Mouse (Mus musculus) 3134 (cell line): Measurements from ENCODE around the gene Pum2.

Experiments
- DNase-seq: peaks from one replicate; pipeline ENCODE4 v3.0.0-alpha.2; 2011; ENCODE audit warnings: low spot score; ENCODE audit not compliant: insufficient read length; ENCODE audit errors: extremely low read depth

Pum2 gene

DNA sequence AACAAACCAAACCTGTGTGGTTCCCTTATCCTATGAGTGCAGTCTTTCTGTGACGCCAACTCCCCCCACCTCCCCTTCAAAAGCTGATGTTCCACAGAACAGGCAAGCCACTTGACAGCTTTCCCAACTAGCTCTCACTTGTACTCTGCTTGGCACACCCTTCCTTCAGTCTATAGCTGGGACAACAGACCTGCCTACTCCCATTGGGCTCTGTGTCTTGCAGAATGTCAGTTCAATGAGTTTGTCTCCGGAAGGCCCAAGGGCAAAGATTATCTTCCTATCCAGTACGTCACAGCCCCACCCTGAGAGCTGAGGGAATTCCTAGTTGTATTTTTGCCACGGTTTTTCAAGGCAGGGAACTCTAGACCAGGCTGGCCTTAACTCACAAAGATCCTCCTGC is 85.2 kb downstream of the Pum2 start:
- no peak for DNase-seq

DNA sequence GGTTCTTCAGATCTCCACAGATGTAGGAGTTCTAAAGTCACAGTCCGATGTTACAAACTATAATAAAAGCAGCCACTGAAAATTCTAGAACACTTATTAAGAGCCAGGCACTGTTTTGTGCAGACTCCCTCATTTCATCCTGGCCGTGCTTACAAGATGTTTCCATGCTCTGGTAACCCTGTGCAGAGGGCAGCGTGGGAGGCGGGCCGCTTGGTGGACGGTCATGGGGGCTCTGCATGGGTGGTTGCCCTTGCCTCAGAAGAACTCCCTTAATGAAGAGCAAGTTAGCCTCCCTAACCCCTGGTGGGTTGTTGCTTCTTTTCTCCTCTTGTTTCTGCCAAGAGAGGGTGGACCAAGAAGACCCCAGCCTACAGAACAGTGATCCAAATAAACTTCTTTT is 85.8 kb downstream of the Pum2 start:
- no peak for DNase-seq

DNA sequence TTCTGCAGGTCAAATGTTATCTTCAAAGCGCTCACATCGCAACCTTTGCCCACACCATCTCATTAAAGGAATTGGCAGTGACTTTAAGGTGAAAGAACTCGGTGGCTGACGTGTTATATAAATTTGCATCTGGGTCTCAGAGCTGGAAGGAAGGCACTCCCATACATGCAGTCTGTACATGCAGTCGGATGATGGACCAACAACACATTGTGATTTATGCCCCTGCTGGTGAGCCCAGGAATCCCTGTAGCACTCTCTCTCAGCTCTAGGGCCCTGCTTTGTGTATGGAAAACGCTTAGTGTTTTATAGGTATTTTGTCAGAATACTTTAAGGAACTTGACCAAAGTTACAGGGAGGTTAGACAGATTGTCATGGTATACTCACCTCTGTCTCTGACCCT is 86.6 kb downstream of the Pum2 start:
- no peak for DNase-seq

GRCm38 (mm10) chr12:8761058-8761457 is 87.1 kb downstream of the Pum2 start:
- no peak for DNase-seq

DNA sequence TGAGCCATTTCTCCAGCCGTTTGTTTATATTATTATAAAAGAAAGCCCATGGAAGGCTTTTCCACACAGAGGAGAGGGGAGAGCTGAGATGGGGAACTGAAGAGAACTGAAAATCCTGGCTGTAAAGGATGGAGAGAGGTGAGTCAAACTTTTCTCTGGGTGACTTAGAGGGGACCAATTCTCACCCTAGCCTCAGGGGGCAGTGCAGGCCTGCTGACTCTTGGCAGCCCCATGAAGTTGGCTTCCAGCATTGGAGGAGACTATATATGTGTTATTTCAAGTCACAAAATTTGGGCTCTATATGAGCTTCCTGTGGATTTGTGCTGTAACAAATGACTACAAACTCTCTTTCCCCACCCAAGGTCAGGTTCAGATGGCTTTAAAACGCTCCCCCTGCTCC is 88.7 kb downstream of the Pum2 start:
- DNase-seq = no peak

DNA sequence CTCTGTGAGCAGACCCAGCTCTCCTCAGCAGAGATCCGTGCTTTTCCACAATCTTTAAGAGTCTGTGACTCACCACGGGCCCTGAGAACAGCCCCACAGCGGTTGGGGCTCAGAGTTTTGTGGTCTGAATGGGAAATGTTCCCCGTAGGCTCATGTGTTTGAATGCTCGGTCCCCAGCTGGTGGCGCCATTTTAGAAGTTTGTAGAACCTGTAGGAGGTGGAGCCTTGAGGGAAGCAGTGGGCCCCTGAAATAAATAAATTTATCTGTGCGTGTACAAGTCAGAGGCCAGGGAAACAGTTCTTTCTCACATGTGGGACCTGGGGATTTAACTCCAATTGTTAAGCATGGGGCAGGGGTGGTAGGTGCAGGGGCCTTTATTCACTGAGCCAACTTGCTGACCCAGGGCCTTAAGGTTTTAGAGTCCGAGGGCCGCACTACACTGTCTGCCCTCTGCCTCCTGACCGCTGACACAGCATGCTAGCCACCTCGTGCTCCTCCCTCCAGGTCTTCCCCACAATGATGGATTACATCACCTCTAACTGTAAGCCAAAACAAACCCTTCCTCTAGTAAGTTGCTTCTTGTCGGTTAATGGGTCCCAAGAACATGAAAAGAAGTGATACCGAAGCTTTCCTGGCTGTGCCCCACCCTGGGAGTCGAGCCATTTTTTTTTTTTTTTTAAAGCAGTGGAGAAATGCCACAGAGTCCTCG is 90.4 kb downstream of the Pum2 start:
- no peak for DNase-seq

DNA sequence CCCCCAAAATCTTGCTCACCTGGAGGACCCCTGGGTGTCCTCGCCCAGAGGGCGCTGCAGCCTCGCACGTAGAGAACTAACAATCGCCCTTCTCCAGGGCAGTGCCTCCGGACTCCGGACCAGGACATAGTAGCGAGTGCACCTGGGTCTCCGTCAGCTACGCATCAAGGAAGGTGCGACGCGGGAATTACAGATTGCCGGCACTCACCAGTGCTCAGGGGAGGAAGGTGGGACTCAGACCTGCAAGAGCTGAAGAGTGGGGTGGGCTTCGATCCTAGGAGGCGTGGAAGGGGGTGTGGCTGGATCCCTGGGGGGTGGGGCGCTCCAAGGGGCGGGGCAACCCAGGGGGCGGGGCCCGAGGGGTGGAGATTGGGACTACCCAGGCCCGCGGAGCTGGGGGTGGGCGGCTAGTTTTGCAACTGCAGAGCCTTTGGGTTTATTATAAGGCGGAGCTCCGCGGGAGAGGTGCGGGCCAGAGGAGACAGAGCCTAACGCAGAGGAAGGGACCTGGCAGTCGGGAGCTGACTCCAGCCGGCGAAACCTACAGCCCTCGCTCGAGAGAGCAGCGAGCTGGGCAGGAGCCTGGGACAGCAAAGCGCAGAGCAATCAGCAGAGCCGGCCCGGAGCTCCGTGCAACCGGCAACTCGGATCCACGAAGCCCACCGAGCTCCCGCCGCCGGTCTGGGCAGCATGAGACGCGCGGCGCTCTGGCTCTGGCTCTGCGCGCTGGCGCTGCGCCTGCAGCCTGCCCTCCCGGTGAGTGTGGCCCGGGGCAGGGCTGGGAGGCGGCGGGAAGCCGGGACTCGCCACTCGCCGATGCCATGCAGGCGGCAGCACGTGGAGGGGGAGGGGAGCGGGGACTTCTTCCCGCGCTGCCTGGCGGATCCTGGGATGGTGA is 97.3 kb downstream of the Pum2 start, which contains the start of gene Sdc1:
Gene Sdc1, plus strand, starts transcription at position 378 of the 898 bp plus-strand sequence.
- peak; percentile 82 for DNase-seq

- DNase-seq = peak; percentile 68
Observed at GRCm38 (mm10) chr12:8771844-8772380, 98.0 kb downstream of the Pum2 start.

DNA sequence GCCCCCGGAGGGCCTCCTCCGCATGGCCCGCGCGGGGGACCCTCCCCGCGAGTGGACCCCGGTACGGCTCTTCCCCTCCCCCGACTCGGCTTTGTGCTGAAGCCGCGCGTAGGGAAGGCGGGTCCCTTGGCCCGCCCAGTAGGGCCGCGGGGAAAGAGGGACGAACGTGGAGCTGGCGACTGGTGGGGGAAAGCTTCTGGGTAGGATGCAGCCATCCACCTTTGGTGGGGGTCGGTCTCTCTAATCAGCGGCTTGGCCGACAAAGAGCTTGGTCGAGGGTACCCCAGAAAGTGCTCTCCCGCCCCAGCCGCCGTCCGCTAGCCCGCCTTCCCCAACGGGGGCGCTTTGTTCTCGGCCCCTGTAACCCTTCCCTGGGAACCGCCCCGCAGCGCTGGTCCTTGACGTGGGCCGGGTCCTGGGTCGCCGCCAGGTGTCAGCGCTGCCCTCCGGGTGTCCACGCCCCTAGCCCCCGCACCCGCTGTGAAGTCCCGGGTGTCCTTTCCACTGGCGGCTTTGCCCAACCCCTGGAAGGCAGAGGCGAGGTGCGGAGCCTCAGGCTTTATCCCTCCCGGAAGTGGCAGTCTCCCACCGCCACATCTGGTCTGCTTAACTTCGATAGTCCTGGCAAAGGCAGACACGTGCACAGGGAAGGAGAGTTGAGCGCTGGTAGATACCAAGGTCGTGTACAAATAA is 98.7 kb downstream of the Pum2 start:
- DNase-seq = peak; percentile 86

GRCm38 (mm10) chr12:8773336-8773735 is 99.4 kb downstream of the Pum2 start:
- peak; percentile 39 for DNase-seq

DNA sequence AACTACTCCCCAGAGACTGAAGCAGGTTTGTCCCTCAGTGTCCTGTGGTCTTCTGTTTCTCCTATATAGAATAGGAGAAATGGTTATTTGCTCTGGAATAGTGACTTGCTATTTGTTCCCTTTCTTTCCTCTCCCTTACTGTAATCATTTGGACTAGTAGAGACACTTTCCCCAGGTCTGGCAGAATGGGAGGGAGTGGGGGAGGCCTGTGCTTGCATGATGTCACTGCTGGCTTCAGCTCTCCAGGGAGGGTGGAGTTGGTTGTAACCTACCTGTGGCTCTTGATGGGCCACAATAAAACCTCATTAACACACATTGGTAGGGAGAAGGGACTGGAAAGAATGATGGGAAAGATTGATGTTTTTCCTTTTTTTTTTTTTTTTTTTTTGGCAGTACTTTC is 100.2 kb downstream of the Pum2 start:
- no peak for DNase-seq

- no peak for DNase-seq
Observed at GRCm38 (mm10) chr12:8776206-8776605, 102.3 kb downstream of the Pum2 start.

DNA sequence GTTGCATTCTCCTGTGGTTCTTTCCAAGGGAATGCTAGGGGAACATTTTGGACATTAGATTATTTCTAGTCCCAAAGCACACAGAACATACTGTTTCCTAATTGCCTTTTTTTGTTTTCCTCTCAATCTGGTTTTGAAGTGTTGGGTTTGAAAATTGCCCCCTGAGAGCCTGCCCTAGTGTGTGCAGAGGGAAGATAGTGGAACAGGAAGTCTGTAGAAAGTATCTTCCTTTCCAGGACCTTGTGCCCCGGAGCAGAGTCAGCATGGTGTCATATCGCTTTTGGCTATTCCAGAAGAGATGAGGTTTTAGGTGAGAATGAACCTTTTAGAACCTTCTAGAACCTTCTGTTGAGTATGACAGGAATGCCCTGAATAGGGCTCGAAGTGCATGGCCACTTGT is 102.8 kb downstream of the Pum2 start:
- no peak for DNase-seq

- DNase-seq = no peak
Observed at GRCm38 (mm10) chr12:8778106-8778505, 104.2 kb downstream of the Pum2 start.

DNA sequence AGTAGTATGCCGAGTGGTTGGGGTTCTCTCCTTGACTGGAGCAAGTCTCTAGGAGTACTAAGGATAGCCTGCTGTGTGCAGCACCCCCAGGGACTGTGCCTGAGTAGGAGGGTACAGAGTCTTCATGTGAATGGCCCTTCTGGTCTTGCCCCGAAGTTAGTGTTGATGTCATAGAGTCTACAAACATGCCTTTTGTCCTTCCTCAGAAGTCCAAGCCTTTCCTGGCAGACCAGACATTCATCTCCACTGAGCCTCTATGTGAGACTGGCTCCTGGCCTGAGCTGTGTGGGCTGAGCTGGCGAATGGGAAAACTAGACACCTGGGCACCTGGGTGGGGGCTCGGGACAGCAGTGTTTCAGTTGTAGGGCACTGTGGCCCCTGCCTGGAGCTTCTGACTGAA is 105.9 kb downstream of the Pum2 start:
- DNase-seq = no peak

- DNase-seq = no peak
Observed at GRCm38 (mm10) chr12:8781121-8781520, 107.2 kb downstream of the Pum2 start.

DNA sequence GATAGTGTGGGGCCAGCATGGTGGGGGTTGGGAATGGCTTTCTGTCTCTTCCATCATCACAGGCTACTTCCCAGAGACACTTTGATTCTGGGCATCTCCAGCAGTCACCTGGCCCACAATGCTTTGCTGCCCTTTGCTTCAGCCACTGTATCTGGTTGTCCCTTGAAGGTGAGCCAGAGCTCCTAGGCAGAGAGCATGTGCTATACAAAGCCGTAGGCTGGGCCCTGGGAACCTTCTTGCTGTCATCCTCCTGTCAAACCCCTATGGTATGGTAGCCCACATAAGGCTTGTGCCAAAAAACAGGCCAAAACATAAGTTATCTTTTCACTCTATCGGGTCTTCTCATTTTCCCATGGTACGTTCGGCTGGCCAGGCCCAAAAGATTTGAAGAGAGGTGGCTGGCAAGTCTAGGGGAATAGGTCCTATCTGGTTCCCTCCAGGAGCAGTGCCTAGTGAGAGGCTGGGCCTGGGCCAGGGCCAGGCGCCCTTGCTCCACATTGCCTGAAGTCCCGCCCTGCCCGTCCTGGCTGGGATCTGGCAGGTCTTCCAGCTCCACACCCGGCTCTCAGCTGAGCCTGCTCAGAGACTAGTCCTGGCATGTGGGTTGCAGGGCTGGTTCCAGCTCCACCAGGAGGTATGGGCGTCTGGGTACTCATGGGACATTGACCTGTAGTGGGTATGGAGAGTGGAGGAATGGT is 107.9 kb downstream of the Pum2 start:
- DNase-seq = peak; percentile 61

DNA sequence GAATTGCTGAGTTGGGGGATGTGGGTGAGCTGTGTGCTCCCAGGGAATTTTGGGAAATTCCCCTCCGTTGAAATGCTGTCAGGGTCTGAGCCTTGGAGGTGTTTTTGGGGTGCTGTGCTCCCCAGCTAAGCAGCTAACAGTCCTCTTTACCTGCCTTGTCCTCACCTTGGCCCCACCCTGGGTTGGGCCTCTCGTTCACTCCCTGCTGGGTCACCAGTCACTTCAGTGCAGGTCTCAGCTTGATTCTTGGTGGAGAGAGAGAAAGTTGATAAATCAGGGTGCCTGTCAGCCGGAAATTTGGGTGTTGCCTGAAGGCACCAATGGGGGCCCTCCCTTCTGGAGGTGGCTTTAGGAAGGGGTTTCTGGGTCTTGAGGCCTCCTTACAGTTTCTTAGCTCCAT is 108.6 kb downstream of the Pum2 start:
- no peak for DNase-seq

DNA sequence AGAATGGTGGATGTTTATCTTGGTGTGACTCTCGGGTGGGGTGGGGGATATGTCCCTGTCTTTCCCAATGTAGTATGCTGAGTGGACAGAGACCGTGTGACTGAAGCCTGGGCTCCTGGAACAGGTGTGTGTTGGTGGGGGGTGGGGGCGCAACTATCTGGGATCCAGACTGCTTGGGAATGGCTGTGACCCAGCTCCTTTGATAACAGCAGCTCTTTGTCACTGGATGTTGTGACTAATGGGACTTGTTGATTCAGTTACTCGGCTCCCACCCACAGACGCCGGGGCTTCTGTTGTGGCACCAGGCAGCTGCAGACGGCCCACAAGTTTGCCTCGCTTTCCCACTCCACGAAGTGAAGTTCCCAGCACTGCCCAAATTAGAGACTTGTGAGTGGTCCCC is 110.3 kb downstream of the Pum2 start:
- DNase-seq = no peak

DNA sequence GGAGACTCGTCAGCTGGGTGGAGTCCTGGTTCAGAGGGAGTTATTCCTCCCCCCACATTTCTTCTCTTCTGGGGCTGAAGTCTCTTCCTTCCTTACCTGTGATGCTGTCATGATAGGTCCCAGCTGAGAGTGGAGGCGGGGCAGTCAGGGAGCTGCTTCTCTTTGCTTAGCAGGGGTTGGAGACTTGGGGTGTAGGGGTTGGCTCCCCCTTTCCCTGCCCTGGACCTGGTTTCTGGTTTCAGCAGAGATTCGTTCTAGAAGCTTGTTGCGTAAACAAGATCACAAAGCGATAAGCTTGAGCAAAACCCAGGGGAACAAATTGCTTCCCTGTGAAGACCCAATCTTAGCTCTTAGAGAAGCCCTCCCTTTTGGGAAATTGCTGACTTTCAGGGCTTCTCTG is 112.5 kb downstream of the Pum2 start:
- no peak for DNase-seq
